Mouse (Mus musculus): ENCODE results near the gene Ppp1r21.

The Ppp1r21 gene

GRCm38 (mm10) chr17:88530236-88530619 is 310 bp downstream of the Ppp1r21 start:
- peak; percentile 43 for DNase-seq (ENCODE audit: low spot score)

DNA sequence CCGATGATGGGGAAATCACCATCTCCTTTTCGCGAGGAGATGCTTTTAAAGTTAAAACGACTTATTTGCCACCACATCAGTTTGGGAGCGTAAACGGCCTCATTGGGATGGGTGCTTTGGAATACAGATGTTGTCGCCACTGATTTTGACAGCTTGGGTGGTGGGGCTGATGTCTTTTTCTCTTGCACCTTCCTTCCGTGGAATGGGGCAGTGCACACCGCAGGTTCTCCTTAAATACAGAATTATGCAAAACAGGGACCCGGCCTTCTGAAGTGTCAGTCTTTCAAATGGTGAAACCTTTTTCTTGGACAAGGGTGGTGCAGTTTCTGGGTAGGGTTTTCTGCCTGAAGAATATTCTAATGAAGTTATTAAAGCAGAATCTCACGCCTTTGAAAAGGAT is 749 bp downstream of the Ppp1r21 start:
- DNase-seq (ENCODE audit: low spot score), result no peak

DNA sequence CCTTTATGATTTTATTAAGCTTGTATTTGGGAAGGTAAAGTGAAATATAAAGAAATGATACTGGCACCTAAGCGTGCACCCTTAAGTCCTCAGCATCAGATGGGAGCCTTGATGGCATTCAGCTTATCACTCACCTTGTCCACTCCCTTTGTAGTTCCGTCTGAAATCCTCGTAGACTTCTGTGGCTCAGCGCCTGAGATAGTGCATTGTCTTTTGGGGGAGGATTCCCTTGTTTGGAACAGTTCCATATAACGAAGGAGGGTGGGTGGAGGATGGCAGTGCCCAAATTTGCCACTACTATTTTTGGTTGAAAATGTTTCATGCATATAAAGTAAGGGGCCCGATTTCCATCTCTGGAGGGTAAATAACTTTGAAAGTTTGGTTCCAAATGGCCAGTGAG is 1.3 kb downstream of the Ppp1r21 start:
- DNase-seq (ENCODE audit: low spot score), result no peak

DNA sequence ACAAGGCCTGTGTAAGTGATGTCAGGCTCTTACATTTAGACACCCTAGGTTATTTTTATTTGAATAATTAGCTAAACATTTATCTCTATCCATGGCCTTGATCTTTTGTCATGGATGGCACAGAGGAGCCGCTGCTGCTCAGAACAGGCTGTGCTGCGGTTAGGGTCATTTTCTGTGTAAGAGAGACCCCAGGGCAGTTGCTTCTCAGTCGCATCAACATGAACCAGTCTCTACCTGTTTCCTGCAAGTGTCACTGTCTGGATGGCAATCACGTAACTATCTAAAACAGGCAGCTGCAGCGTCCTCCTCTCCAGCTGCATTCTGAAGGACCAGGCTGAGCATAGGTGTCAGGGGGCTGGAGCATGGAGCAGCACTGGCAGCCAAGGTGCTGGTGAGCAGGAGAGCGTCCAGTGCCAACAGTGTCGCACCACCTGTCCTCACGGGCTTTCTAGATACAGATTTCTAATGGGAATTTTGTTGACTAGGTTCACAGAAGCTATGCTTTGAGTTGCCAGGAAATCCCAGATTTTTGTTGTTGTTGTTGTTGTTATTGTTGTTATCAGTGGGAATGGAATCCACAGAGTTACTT is 8.0 kb downstream of the Ppp1r21 start:
- no peak for DNase-seq (ENCODE audit: low spot score)

DNA sequence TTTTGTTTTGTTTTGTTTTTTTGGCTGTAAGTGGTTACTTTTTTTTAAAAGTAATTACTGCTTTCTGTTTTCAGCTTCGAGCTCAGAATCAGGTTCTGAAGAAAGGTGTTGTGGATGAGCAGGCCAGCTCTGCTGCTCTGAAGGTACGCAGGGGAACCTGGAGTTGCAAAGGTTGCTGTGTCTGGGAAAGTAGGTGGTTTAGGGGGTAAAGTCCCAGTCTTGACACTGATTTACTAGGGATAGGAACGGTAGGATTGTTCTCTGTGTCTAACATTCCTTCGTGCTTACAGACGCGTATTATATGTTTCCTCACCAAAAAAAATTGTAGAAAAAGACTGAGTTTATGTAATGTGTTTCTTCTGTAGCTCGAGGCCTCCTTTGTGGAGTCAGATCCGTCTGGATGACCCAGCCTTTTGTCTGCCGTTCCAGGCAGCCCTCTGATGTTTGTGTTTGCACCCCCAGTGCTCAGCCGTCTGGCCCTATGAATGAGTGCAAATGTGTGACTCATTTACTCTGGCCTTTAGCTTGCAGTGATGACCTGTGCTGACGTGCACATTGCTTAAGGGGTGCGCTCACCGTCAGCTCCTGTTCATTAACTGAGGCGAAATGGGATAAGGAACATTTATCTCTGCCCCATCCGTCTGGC is 13.0 kb downstream of the Ppp1r21 start:
- peak; percentile 60 for DNase-seq (ENCODE audit: low spot score)

DNA sequence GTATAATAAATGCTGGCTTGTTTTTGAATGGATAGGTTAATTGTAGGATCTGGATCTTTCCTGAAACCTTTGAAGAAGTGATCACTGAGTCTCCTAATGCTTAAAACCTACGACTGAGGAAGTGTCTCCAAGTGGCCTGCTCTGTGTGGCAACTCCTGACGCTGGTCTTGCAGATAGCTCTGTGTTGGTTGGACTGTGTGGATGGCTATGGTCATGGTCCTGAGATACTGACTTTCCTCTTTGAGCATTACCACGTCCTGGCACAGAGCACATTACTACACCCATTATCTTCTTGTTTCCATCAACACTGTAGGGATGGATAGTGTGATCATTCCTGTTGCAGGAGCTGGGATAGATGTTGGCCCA is 13.5 kb downstream of the Ppp1r21 start:
- DNase-seq (ENCODE audit: low spot score), result no peak

- no peak for DNase-seq (ENCODE audit: low spot score)
These were observed 15.4 kb downstream of the Ppp1r21 start for GRCm38 (mm10) chr17:88545217-88545784.

DNA sequence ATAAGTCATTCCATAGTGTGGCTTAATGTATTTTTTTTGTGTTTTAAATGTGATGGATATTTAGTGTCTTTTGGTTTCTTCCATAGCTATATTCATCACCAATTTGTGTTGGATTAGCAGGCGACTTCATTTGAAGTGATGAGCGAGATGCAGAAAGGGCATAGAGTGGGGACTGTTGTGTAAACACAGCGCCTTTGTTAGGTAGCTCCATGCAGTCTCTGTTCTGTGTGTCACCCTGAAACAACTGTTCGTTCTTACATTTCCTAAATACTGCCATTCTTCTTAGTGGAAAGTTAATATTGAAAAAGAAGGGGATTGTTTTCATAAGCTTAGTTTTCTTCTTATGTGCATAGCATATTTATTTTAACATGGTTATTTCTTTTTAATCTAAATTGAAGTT is 16.8 kb downstream of the Ppp1r21 start:
- DNase-seq (ENCODE audit: low spot score), result no peak

- DNase-seq (ENCODE audit: low spot score), result no peak
These were observed 19.7 kb downstream of the Ppp1r21 start for GRCm38 (mm10) chr17:88549411-88550191.

GRCm38 (mm10) chr17:88550351-88550750 is 20.4 kb downstream of the Ppp1r21 start:
- DNase-seq (ENCODE audit: low spot score), result no peak

- no peak for DNase-seq (ENCODE audit: low spot score)
These were observed 21.3 kb downstream of the Ppp1r21 start for GRCm38 (mm10) chr17:88550981-88551940.

GRCm38 (mm10) chr17:88552556-88552955 is 22.6 kb downstream of the Ppp1r21 start:
- DNase-seq (ENCODE audit: low spot score), result peak; percentile 10

GRCm38 (mm10) chr17:88553001-88553449 is 23.1 kb downstream of the Ppp1r21 start:
- DNase-seq (ENCODE audit: low spot score), result peak; percentile 9

DNA sequence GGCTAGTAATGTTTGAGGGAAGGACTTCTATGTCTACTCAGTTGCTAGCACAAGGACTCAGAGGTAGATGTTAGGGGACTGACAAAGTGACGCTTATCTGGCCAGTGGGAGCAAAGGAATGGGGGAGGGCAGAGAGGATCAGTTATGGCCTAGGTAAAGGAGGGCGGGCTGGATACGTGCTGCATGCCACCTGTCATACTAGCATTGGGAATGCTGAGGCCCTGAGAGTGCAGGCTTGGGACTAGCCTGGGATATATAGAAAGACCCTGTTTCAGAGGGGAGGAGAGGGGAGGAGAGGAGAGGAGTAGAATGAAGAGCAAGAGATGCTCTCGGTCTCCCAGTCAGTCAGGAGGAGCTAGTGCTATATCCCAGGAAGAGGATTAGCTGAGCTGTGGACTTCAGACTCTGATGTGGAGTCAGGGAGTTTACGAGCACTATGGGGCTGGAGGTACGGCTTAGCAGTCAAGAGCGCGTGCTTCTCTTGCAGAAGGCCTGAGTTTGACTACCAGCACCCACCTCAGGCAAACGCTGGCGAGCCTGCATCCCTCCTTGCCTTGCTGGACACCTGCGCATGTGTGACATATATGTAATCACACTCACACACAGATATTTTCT is 23.7 kb downstream of the Ppp1r21 start:
- DNase-seq (ENCODE audit: low spot score), result no peak

DNA sequence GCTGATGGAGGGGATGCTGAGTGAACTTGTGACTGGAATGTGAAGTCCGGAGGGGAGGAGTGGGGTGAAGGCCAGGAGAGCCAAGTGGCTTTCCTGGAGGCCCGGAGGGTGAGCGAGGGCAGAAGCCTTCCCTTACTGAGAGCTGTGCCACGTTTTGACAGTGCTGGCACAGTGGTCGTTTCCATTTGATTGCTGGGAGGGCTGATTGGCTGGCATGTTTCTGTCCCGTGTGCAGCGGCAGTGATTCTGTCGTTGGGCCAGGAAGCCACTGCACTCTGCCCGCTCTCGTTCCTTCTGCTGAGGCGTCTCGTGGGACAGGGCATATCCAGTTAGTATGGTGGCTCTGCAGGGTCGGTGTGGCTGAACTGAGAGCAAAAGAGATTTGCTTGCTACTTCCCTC is 26.3 kb downstream of the Ppp1r21 start:
- no peak for DNase-seq (ENCODE audit: low spot score)

- no peak for DNase-seq (ENCODE audit: low spot score)
These were observed 26.8 kb downstream of the Ppp1r21 start for GRCm38 (mm10) chr17:88556688-88557087.

GRCm38 (mm10) chr17:88558168-88558842 is 28.4 kb downstream of the Ppp1r21 start:
- DNase-seq (ENCODE audit: low spot score), result peak; percentile 93

DNA sequence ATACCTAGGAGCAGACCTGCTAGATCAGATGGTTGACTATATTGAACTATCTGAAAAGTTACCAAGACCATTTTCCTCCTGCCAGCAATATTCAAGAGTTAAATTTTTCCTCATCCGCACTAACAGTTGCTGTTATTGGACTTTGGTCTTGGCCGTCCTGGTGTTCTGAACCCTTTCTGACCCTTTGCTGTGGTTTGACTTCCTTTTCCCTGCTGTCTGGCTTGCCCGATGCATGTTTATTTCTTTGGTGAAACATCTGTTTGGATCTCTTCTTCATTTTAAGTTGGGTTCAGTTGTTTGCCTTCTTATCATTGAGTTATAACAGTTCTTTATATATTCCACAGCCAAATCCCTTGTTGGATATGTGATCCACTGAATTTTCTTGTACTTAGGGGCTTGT is 33.7 kb downstream of the Ppp1r21 start:
- no peak for DNase-seq (ENCODE audit: low spot score)

DNA sequence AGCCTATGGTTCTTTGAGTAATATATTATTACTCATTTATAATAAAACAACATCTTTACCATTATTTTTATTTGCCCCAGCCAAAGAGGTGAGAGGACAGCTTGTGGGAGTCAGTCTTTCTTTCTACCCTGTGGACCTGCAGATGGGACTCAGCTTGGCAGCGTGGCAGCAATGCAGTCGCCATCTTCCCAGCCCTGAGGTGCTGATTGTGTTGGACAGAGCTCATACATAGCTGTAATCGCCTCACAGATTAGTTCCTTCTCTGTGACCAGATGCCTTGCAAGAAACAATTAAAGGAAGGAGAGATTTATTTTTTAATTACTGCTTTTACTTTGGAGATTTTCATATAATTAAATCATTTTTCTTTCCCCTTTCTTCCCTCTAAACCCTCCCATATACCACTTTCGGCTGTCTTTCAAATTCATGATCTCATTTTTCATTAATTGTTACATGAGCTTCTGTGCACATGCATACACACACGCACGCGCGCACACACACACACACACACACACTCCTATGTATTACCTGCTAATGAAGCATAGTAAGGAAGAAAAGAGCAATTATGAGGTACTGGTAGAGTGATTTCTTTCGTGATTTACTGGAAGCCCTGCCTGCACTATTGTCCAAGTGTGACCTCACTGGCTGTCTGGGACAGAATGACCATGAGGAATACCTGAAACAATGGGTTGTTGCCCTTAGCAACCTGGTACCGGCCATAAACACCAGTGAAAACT is 40.1 kb downstream of the Ppp1r21 start:
- DNase-seq (ENCODE audit: low spot score), result peak; percentile 43

GRCm38 (mm10) chr17:88570784-88571183 is 40.9 kb downstream of the Ppp1r21 start:
- DNase-seq (ENCODE audit: low spot score), result no peak

All from embryo, embryonic 10 days (tissue).